Comparison of ENCODE assay signal across 25 mouse cellular contexts in the genomic region with DNA sequence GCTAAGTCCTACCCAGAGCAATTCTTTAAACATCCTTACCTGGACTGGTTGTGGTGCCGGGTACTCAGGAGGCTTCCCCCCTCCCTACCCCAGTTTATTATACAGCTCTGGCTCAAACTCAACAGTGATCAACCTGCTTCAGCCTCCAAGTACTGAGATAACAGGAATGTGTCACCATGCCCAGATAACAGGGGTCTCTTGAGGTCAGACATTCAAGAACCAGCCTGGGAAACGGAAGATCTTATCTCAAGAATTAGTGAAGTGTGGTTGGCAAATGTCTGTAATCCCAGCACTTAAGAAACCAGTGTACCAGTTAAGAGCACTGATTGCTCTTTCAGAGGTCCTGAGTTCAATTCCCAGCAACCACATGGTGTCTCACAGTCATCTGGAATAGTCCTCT. TPM values are rescaled to one million over a fixed set of nuclear protein-coding genes. Genes with fewer than 3 reads are reported as not detected.
"Had no signal": no experiment of that assay in that cellular context is flagged by ENCODE, and none has a peak within 500 bp of the region (broad histone marks: within the 10 kb centered on the region; RNA-seq: fewer than 3 reads in every experiment).

No protein-coding gene starts in this region.

- H3K27ac ChIP-seq: gastrocnemius, adult 2 months; heart, embryonic 10.5 days; hindbrain, embryonic 10.5 days; hindbrain, embryonic 12.5 days; hindbrain, embryonic 14.5 days; intestine, embryonic 15.5 days; kidney, embryonic 15.5 days; kidney, postnatal 0 days; limb, embryonic 13.5 days; limb, embryonic 15.5 days; liver, embryonic 12.5 days; liver, embryonic 14.5 days had no signal

- DNase-seq: gastrocnemius, adult 2 months; gastrocnemius, postnatal 10 days; gastrocnemius, postnatal 25 days; heart, adult 18-20 months; heart, postnatal 10 days; heart, postnatal 4 days; kidney, adult 18-20 months; kidney, adult 8-10 months; kidney, postnatal 14 days; kidney, postnatal 36 days; left cerebral cortex, postnatal 4 days had no signal

- H3K4me3 ChIP-seq: gastrocnemius, adult 2 months; heart, embryonic 10.5 days; heart, embryonic 12.5 days; hindbrain, embryonic 10.5 days; hindbrain, embryonic 12.5 days; intestine, embryonic 15.5 days; kidney, embryonic 15.5 days; limb, embryonic 13.5 days; limb, embryonic 15.5 days; liver, embryonic 12.5 days had no signal

- H3K4me1 ChIP-seq: heart, embryonic 10.5 days; heart, embryonic 12.5 days; hindbrain, embryonic 10.5 days; hindbrain, embryonic 12.5 days; intestine, embryonic 15.5 days; kidney, embryonic 15.5 days; limb, embryonic 13.5 days; limb, embryonic 15.5 days had no signal

RNA-seq across cellular contexts. Expression of gene Porcn, which starts 11.8 kb away (rescaled TPM):
- total RNA-seq: granulocyte monocyte progenitor cell, adult 5-6 weeks had no signal

RNA-seq across cellular contexts. Expression of gene Slc38a5, which starts 52.8 kb away (rescaled TPM):
- total RNA-seq: gastrocnemius, adult 2 months; gastrocnemius, postnatal 25 days had no signal
- polyA plus RNA-seq: inflammation-experienced regulatory T-cells, adult 6 months had no signal
